Mouse (Mus musculus) gastrocnemius, postnatal 4 days (tissue): ENCODE results near the gene Trip11. TPM values are rescaled to one million over a fixed set of nuclear protein-coding genes. Genes with fewer than 3 reads are reported as not detected.

Source experiments
- total RNA-seq, 2 experiments: library from RNA; stranded (reverse); gene quantifications; 2 replicates each; pipeline ENCODE4 v1.2.3; 2021

Trip11 gene
- total RNA-seq, 2 experiments from 2014 or later: 29.4 to 31.4 TPM

Other genes starting within 250 kb of the Trip11 start
- under 1 TPM; 0.44 to 0.81 TPM for gene Tc2n, start 194.7 kb downstream of the Trip11 start, total RNA-seq
- 100 to 1,000 TPM in 1 of 2 experiments, 10 to 100 TPM in 1; 94.9 to 100 TPM for gene Fbln5, start 94.2 kb downstream of the Trip11 start, total RNA-seq
- 1 to 10 TPM; 7.0 to 7.6 TPM for gene Atxn3, start 45.0 kb upstream of the Trip11 start, total RNA-seq
- 10 to 100 TPM; 16.2 to 19.1 TPM for gene Cpsf2, start 62.7 kb upstream of the Trip11 start, total RNA-seq
- under 1 TPM; 0.65 to 0.88 TPM for gene Slc24a4, start 215.5 kb upstream of the Trip11 start, total RNA-seq